Mouse (Mus musculus): ENCODE measurements around the gene Glyat.
A peak's percentile ranks its signal among the peaks of the same experiment; 100 is the strongest.
"Not testable (repeated sequence)": the region's sequence is repeated elsewhere in the genome, so short reads cannot be mapped to it uniquely, and the experiment has no call there.

Gene Glyat

DNA sequence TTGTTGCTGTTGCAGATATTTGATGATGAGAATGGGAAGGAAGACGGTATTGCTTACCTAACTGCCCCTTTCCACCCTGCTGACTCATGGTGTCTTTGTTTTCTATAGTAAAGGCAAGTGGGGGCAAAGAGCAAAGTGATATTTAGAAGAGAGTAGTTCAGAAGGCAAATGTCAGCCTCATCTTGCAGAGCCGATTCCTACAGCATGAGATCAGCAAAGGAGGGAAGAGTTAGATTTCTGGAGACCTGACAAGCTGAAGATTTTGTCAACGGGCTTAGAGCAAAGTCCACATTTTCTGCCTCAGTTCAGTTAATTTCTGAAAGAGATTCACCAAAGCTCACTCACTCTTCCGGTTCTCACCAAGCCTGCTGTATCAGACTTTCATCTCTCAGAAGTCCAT lies at the start of gene Glyat:
Glyat (plus strand) TSS at position 133 of the 400 bp plus-strand sequence.
- no peak for DNase-seq (ENCODE audit: low spot score)

DNA sequence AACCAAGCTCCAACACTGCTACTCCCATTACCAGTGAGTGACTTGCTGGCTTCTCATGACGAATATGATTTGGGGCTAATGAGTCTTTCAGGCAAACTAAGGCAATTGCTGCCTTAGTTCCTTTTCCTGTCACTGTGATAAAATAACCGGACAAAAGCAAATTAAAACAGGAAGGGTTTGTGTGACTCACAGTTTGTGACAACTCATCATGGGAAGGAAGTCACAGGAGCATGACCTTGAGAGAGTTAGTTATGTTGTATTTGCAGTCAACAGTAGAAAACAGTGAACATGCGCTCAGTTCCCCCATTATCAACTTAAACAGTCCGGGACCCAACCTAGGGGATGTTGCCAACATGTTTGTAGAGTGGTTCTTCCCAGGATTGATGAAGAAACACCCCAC lies 47.8 kb upstream of the Glyat start:
- DNase-seq (ENCODE audit: low spot score), result no peak

DNA sequence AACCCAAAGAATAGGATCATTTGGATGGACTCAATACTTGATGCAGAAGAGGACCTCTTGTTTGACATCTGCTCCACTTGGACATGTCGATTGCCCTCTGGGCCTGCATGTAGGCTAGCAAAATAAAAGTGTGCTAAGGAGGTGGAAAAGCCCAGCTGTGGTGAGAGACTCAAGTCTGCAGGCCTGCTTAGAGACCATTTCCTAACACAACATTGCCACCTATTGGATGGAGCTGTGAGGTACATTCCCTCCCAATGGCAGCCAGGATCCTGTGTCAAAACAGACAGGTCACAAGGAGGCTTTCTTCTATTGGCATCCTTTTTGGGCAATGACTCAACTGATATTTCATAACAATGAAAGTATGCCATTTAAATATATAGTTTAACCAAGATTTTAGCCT lies 41.2 kb upstream of the Glyat start:
- peak; percentile 85 for DNase-seq (ENCODE audit: low spot score)

DNA sequence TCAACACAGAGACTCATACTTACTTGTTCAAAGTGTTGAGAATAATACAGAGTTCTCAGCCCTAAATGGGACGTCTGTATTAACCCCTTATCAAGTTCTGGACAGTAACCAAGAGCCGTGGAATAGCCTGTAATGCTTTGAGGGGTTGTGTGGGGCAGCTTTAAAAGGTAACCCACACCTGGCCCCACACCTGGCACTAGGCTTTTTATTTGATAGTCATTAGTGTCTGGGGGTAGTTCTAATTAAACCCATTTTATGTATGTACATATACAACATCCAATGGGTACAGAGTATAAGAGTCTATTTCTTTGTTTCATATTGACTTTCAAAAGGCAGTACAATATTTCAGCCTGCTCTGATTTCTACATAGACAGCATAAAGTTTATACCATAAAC lies 38.0 kb upstream of the Glyat start:
- DNase-seq (ENCODE audit: low spot score), result no peak

DNA sequence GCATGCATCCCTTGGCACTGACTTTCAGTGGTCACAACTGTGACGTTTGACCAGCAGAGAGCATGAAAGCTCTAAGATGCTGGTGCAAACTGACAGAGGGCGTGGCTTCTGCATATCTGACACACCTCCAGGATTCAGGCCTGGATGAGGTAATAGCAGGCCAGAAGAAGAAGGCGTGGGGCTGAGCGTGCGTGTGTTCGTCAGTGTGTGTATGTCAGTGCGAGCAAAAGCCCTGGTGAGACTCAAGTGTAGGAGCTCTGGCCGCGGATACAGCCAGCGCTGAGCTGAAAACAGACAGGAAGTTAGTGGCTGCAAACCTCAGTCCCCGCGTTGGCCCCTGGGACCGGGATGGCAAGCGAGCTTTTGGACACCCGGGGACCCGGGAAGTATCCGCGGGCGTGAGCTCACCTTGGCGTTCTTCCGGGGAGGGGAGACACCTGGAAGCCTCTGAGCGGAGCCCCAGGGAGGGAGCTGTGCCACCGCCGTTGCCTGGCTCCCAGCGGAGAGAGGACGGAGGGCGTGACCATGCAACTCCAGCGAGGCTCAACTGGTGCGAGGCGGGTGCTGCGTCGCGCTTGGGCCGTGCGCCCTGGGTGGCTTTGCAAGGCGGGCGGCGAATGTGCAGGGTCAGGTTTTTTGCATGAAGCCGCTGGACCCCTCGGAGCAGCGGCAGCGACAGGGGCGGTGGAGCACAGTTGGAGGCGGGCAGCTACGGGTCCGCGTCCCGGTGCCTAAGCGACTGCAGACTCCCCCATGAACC lies 37.4 kb upstream of the Glyat start:
- peak; percentile 85 for DNase-seq (ENCODE audit: low spot score)

DNA sequence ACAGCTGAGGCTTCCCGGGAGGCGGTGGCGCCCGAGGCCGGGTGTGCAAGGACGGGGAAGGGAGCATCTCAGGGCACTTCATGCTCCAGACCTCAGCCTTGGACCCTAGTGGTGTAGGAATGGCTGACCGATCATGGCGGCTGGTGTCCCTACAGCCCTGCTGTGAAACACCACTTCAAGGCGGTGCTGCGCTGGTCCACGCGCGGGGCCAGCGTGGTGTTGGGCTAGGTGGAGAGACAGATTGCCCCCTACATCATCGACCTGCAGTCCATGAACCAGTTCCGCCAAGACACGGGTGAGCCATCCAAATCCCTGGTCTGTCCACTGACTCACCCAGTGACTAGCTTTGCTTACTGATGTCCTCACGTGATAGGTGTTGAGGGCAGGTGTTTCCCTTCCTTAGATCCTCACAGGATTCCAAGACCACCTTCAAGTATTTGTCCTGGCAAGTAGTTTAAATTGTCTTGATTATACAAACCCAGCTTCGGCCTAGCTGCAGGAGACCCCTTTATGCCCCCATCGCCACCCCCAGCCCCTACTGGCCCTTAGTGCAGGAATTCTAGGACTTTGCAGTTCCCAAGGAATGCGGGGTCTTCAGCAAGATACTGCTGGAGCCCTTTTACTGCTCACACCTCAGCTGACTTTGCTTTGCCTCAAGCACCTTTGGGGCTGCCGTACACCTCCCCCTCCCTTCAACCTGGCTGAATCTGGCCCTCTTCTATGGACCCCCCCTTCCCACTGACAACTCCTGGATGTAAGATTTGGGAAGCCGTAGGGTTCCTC lies 36.6 kb upstream of the Glyat start:
- DNase-seq (ENCODE audit: low spot score), result no peak

DNA sequence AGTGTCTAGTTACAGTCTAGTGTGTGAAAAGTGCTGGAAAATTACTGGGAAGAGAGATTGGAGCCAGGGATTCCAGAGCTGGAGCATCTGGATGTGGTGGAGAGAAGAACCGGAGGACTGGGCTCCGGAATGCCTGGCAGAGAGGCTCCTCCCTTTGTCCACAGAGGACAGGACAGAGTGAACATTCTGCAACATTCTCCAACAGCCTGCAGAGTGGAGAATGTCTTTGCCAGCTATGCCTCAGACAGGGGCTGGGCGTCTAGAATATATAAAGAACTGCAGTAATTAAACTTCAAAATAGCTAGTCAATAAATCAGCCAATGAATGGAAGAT lies 36.1 kb upstream of the Glyat start:
- DNase-seq (ENCODE audit: low spot score), result no peak

DNA sequence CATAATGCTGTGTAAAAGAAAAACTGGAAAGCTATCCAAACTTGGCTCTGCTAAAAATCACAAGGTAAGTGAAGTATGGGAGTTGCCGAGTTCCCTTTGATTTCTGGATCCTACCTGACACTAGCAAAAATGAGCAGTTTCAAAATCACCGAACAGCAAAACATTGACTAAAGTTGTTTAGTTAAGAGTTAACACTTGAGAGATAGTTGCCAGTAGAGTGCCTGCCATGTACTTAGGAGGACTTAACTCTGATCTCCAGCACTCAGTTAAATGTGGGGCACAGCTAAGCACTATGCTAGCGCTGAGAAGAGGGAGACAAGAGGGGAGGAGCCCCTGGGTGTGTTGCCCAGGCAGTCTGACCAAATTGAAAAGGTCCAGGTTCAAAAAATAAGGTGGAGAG lies 34.4 kb upstream of the Glyat start:
- no peak for DNase-seq (ENCODE audit: low spot score)

DNA sequence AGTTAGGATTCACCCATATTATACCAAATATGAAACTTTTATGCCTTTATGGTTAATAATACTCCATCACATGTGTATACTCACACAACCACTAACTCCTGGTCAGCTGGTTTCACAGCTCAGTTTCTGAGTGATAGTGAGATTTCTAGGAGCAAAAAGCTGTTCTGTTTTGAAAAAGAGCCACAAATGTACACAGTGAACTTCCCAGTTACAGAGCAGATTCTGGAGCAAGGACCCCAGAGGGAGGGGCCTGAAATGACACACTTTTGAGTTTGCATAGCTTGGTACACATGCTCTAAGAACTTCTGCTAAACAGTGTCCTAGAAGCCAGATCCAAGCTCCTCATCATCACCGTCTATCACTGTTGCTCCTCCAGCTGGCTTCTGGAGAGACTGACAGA lies 33.4 kb upstream of the Glyat start, which contains the start of gene Gm4952:
Gm4952 (plus strand) TSS at position 301 of the 400 bp plus-strand sequence.
- DNase-seq (ENCODE audit: low spot score), result no peak

DNA sequence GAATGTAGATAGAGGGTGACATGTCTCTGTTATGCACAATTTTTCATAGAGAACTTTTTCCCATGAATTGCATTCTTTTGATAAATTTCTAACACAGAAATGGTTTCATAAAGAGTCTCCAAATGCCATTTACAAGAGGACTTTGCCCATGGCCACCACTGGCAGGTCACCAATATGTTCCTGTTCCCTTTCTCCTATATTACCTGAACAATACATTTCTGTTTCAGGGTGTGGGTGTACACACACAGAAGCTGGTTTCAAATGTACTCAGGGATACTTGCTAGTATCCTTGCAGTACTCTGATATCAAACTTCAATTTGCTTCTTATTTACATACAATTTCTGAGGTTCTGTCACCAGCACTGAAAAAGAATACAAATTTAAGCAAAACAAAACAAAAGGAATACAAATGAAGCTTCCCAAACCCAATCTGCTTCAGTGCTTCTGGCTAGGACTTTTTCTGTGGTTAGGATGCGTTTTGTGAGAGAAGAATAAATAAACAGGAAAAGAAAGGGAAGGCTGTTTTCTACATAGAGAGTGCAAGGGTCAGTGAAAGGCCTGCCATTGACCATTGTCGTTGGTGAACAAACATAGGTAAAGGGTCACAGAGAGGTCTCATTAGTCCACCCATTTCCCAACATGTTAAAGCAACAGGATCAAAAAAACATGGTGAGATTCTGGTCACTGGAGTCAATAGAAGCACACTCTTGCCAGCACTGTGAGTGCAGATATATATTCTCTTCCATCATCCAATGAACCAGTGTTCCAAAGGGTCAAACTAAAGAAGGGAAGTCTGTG lies 32.2 kb upstream of the Glyat start:
- no peak for DNase-seq (ENCODE audit: low spot score)

DNA sequence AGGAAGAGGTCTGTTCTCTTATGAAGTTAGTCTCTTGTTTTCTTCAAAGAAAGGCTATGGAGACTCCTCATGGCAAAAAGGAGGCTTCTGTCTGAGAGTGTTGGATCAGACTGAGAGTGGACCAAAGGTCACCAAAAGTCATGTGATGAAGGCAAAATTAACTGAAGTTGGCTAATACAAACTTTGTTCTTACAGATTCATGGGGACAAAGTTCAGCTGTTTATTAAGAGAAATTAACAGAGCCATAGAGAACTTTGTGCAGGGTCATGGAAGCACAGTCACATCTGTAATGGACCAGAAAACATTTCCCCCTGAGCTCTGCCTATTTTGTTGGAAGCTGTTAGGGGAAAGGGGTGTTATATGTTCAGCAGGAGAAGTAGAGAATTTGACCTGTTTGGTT lies 24.8 kb upstream of the Glyat start:
- DNase-seq (ENCODE audit: low spot score), result no peak

DNA sequence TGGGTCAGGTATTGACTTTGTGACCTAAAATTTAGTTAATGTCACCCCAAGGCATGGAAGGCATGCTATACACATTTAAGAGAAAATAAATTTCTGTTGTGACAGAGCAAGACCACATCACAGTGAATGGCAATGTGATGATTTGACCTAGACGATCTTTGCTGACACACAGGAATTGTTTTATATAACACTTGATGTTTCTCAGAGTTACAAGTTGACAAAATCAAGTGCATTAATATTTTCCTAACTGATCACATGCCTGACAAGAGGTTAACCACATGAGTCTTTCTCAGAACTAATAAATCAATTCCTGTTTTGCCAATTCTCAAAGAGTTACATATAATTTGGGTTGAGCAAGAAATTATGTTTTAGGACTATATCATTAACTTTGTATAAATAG lies 19.5 kb upstream of the Glyat start:
- DNase-seq (ENCODE audit: low spot score), result no peak

DNA sequence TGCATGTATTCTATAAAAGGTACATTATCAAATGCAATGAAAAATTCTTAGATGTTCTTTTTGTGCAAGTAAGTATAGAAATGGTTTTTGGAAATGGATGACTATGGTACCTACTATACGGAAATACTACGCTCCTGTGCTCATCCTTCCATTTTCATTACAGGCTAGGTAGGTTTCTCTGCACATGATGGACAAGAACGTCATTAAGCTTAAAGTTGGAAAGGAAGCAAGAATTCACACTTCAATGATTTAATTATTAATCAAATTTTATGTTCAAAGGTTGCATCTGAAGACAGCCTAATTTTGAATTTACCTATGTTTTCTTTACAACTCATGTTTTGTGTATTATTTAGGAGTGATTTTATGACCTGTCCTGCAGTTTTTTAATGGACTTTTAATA lies 1.2 kb downstream of the Glyat start:
- DNase-seq (ENCODE audit: low spot score), result no peak

DNA sequence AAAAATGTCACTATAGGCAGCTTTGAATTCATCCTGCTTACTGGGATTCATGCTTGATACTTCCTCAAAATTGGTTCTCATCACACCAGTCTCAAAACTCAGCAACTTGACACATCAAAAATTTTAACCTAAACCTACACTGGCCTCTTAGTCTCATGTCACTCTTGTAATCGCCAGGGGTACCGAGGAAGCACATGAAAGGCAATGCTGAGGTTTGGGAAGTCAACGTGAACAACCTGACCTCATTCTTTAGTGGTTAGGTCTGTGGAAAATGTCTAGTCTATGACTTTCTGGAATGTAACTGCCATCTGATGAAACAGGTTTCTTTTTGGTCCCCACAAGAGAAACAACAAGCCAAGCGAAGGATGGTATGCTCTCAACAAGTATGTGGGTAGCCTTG lies 1.9 kb downstream of the Glyat start:
- no peak for DNase-seq (ENCODE audit: low spot score)

DNA sequence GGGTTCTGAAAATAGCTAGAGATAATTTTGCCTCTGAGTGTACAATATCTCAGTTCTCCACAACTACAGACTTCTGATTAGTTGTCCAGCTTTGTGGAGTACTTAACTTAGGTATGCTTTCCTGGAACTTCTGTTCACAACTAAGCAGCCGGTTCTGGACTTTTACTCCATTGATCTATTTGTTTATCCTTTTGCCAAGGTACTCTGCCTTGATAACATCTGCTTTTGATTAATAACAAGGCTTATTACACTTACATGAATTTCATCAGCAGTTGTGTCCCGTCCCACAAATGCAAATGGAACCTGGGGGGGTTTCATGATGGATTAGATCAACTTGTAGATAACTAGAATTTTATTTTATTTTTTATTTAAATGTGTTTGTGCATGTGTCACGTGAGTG lies 3.8 kb downstream of the Glyat start:
- no peak for DNase-seq (ENCODE audit: low spot score)

DNA sequence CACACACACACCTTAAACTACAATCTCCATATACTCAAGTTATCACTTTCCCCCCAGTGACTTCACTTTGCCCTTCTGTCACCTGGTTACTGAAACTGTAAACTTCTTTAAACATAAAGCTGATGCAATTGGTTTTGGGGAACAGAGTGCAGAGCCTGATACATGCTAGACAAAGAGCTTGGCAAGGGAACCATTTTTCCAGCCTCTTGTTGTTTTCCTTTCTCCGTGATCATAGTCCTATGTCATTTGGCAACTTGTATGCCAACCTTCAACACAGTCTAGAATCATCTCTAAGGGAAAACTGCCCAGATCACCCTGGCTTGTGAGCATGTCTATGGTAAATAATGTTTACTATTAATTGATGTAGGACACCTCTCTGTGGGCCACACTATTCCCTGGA lies 4.9 kb downstream of the Glyat start:
- no peak for DNase-seq (ENCODE audit: low spot score)

DNA sequence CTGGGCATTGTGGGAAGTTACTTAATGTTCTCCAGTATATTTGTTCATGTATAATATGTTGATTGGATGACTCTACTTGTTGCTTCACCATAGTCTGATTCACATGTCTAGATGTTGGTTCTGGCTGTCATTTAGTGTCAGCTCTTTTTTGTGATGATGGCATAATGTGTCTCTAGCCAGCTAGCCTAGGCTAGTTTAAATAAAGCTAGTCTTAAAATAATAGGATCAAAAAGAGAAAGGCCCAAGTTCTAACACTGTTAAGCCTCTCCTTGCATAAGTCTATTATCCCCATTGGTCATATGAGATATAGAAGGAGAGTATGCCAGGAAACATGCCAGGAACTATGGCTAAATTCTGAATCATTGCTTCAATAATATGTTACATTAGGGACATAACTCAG lies 16.4 kb downstream of the Glyat start:
- DNase-seq (ENCODE audit: low spot score), result no peak

DNA sequence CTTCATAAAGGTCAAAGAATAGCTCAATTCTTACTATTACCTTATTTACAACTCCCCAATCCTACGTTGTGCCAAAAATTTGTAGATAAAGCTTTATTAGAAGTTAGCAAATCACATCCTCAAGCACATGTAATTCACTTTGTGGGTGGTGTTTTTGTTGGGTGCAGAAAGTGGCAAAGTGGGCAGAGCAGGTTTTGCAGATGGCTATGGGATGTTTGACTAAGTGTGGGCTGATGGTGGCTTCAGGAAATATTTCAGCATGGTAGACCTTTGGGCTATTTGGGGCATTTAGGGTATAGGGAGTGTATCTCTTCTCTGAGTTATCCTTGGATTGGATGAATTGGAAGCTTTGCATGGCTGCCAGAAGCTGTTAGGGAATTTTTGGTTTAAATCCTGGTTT lies 33.0 kb downstream of the Glyat start:
- no peak for DNase-seq (ENCODE audit: low spot score)

DNA sequence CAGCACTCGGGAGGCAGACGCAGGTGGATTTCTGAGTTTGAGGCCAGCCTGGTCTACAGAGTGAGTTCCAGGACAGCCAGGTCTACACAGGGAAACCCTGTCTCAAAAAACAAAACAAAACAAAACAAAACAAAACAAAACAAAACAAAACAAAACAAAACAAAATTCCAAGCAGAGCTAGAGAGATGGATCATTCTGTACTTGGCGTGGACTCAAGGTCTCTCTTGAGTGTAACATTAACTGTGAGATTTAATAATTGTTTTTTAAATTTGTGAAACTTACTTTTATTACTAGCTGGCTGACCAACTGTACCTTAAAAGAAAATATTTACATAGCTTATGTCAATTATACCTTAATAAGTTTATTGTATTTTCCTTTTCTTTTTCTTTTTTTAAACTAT lies 35.5 kb downstream of the Glyat start:
- not testable (repeated sequence) for DNase-seq (ENCODE audit: low spot score)

DNA sequence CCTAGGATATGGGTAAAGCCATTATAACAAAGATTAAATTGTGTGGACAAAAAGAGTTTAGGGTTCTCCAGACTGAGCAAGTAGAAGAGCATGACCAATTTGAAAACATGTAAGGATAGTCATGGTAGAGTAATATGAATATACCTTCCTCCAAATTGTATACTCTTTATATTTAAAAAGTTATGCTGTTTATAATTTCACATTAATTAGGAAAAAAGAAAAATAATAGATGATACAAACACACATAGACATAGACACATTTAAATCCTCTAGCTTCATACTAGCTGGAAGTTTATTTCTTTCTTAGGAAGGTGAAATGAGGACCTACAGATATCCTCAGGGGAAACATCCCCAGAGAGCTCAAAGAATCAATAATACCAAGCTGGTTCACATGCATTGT lies 37.0 kb downstream of the Glyat start, which contains the start of gene Olfr1442:
Olfr1442 (plus strand) TSS at position 301 of the 400 bp plus-strand sequence.
- DNase-seq (ENCODE audit: low spot score), result no peak

DNA sequence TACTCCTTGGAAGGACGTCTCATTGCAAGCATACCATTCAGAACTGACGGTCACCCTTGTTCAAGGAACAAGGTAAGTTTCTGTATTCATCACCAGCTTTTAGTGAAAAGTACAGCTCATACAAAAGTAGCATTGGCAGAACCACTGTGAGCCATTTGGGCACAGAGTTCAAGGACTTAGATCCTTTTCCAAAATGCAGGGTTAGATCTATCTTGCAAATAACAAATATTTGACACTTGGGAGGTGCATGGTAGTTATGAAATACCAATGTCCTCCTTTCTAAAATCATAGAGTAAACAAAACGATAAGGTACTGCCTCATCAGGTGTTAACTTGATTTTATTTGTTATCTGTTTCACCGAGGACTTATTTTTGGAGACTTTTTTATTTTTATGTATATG lies 37.9 kb downstream of the Glyat start:
- DNase-seq (ENCODE audit: low spot score), result no peak

DNA sequence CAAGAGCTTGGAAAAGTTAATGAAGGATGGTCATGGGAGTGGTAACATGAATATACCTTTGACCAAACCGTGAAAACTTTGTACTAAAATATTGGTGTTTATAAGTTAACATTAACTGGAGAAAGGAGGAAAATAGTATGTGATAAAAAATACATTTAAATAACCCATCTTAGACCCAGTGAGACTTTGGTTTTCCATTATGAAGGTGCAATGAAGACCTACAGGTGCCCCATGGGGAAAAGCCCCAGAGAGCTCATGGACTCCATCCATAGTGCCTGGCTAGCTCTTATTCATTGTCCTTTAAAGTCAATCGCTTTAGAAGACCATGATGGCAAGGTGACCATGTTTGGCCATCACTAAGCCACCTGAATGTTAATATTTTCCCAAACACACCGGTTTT lies 44.7 kb downstream of the Glyat start, which contains the start of gene Olfr1443:
Olfr1443 (plus strand) TSS at position 301 of the 400 bp plus-strand sequence.
- DNase-seq (ENCODE audit: low spot score), result no peak

DNA sequence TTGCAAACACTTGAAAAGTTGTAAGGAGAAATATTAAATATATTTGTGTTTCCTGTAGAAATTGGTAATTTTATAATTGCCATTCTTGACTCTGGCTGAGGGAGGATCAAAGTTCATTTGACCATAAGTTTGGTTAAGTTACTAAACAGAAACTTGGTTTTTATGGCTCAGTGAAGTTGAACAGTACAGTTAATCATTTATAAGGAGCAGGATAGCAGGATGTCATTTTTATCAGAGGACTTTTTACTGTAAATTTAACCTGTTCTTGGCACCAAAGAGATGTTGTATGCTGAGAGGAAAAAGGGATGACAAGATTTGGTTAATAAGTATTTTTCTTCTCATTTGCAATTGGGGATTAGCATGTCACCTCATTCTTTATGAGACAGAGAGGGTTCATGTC lies 51.5 kb downstream of the Glyat start:
- DNase-seq (ENCODE audit: low spot score), result no peak
